Mouse (Mus musculus) neural tube, embryonic 14.5 days (tissue): ENCODE results near the gene Gm5431. TPM values are rescaled to one million over a fixed set of nuclear protein-coding genes. Genes with fewer than 3 reads are reported as not detected.

Source experiments
- polyA plus RNA-seq: library from polyadenylated mRNA; unstranded; fragments of >200 nt; fragmentation: Nextera tagmentation; extraction: Ambion mirVana; gene quantifications from 2 replicates; pipeline ENCODE4 v1.2.1, GENCODE M21; 2014

Gm5431 gene
- polyA plus RNA-seq, 1 experiment from 2014 or later: 0.12 TPM

Other genes with a start within 250 kb of the Gm5431 start
- 400 and 442 TPM in 2 replicates for gene Rack1, start 101.9 kb downstream of the Gm5431 start, polyA plus RNA-seq
- 5.1 and 5.6 TPM in 2 replicates for gene Trim41, start 84.9 kb downstream of the Gm5431 start, polyA plus RNA-seq
- gene Trim7, start 76.1 kb downstream of the Gm5431 start, polyA plus RNA-seq: 1.5 and 2.0 TPM in 2 replicates
- 3.0 TPM in 2 replicates for gene Gm12184, start 75.6 kb downstream of the Gm5431 start, polyA plus RNA-seq
- gene Irgm1, start 30.5 kb downstream of the Gm5431 start, polyA plus RNA-seq: 3.1 and 3.6 TPM in 2 replicates
- 1.4 and 1.6 TPM in 2 replicates for gene Psme2b, start 44.0 kb upstream of the Gm5431 start, polyA plus RNA-seq
- not detected in 2 replicates for gene Olfr56, start 76.7 kb upstream of the Gm5431 start, polyA plus RNA-seq
- 0.46 TPM in 1 of 2 replicates, not detected in the other for gene 9930111J21Rik1, start 77.2 kb upstream of the Gm5431 start, polyA plus RNA-seq
- not detected in 2 replicates for gene Gm12185, start 90.0 kb upstream of the Gm5431 start, polyA plus RNA-seq
- gene Tgtp1, start 92.0 kb upstream of the Gm5431 start, polyA plus RNA-seq: not detected in 2 replicates
- gene 9930111J21Rik2, start 149.0 kb upstream of the Gm5431 start, polyA plus RNA-seq: 0.27 and 0.55 TPM in 2 replicates
- gene Tgtp2, start 162.0 kb upstream of the Gm5431 start, polyA plus RNA-seq: not detected in 2 replicates
- 0.62 TPM in 1 of 2 replicates, not detected in the other for gene Ifi47, start 174.4 kb upstream of the Gm5431 start, polyA plus RNA-seq
- not detected in 2 replicates for gene Olfr1396, start 212.7 kb upstream of the Gm5431 start, polyA plus RNA-seq
- gene Olfr1395, start 240.1 kb upstream of the Gm5431 start, polyA plus RNA-seq: not detected in 2 replicates